Mouse (Mus musculus): ENCODE results near the gene Scrn1. TPM values are rescaled to one million over a fixed set of nuclear protein-coding genes. Genes with fewer than 3 reads are reported as not detected.

Scrn1 gene
- polyA plus RNA-seq (2012; fragmentation: generic; extraction: Trizol): 40.6 TPM
- long read RNA-seq, experiment 1, full-length matches to known transcripts: 50 of 73 reads
- long read RNA-seq, experiment 1, partial matches to known transcripts: 2 of 73 reads
- long read RNA-seq, experiment 1, other reads (novel, unspliced or antisense): 21 of 73 reads
- long read RNA-seq, experiment 2, full-length matches to known transcripts: 303 of 334 reads
- long read RNA-seq, experiment 2, partial matches to known transcripts: 4 of 334 reads
- long read RNA-seq, experiment 2, other reads (novel, unspliced or antisense): 27 of 334 reads

GRCm38 (mm10) chr6:54565665-54566545 lies at the start of gene Scrn1:
Gene Scrn1 (minus strand): TSS chr6:54566489.
- no peaks in the 10 kb centered on the region for H3K36me3 ChIP-seq (ENCODE audit: control insufficient read depth, insufficient read depth)
- TF ChIP-seq CEBPB (IDR thresholded peaks at IDR 0.05; ENCODE audit: low read depth): no peak
- peak; percentile 29 for TF ChIP-seq MYOD1 (IDR thresholded peaks at IDR 0.05; ENCODE audit: control insufficient read depth, insufficient read length, low read depth)
- peaks cover 2% of the 10 kb centered on the region for H3K79me3 ChIP-seq (ENCODE audit: low read depth)
- peaks cover 7% of the 10 kb centered on the region for H3K79me2 ChIP-seq (ENCODE audit: control insufficient read depth, insufficient read depth)
- H3K4me3 ChIP-seq (ENCODE audit: insufficient read depth, poor library complexity, severe bottlenecking): peak within 1 kb of the TSS; percentile 43
- no peaks in the 10 kb centered on the region for H3K27me3 ChIP-seq (ENCODE audit: control insufficient read depth, insufficient read depth, insufficient read length)
- H3ac ChIP-seq (ENCODE audit: control insufficient read depth, insufficient read length, low read depth): peak within 1 kb of the TSS; percentile 77

GRCm38 (mm10) chr6:54606241-54606640 lies 40.0 kb upstream of the Scrn1 start:
- H3K4me3 ChIP-seq (ENCODE audit: insufficient read depth, poor library complexity, severe bottlenecking): no peak overlapping the region
- no peaks in the 10 kb centered on the region for H3K79me3 ChIP-seq (ENCODE audit: low read depth)
- peaks cover 13% of the 10 kb centered on the region for H3K79me2 ChIP-seq (ENCODE audit: control insufficient read depth, insufficient read depth)
- H3K27me3 ChIP-seq (ENCODE audit: control insufficient read depth, insufficient read depth, insufficient read length): no peaks in the 10 kb centered on the region
- no peak for TF ChIP-seq CTCF (IDR thresholded peaks at IDR 0.05; ENCODE audit: control insufficient read depth, insufficient read depth, insufficient read length)
- no peak for TF ChIP-seq USF1 (IDR thresholded peaks at IDR 0.05; ENCODE audit: low read depth)
- no peak for TF ChIP-seq CEBPB (IDR thresholded peaks at IDR 0.05; ENCODE audit: low read depth)
- no peak for TF ChIP-seq MYOD1 (IDR thresholded peaks at IDR 0.05; ENCODE audit: control insufficient read depth, insufficient read length, low read depth)
- no peak for TF ChIP-seq MYOG (IDR thresholded peaks at IDR 0.05; ENCODE audit: control insufficient read depth, extremely low read depth, insufficient read length)
- H3K36me3 ChIP-seq (ENCODE audit: control insufficient read depth, insufficient read depth): no peaks in the 10 kb centered on the region
- no peak overlapping the region for H3ac ChIP-seq (ENCODE audit: control insufficient read depth, insufficient read length, low read depth)

GRCm38 (mm10) chr6:54604001-54604715 lies 37.9 kb upstream of the Scrn1 start:
- H3K4me3 ChIP-seq (ENCODE audit: insufficient read depth, poor library complexity, severe bottlenecking): no peak overlapping the region
- H3K27me3 ChIP-seq (ENCODE audit: control insufficient read depth, insufficient read depth, insufficient read length): no peaks in the 10 kb centered on the region
- H3K36me3 ChIP-seq (ENCODE audit: control insufficient read depth, insufficient read depth): no peaks in the 10 kb centered on the region
- no peak for TF ChIP-seq USF1 (IDR thresholded peaks at IDR 0.05; ENCODE audit: low read depth)
- no peak for TF ChIP-seq MYOD1 (IDR thresholded peaks at IDR 0.05; ENCODE audit: control insufficient read depth, insufficient read length, low read depth)
- no peak for TF ChIP-seq CTCF (IDR thresholded peaks at IDR 0.05; ENCODE audit: control insufficient read depth, insufficient read depth, insufficient read length)
- no peak for TF ChIP-seq CEBPB (IDR thresholded peaks at IDR 0.05; ENCODE audit: low read depth)
- no peak for TF ChIP-seq MYOG (IDR thresholded peaks at IDR 0.05; ENCODE audit: control insufficient read depth, extremely low read depth, insufficient read length)
- TF ChIP-seq FOSL1 (IDR thresholded peaks at IDR 0.05; ENCODE audit: insufficient read depth, low read length, poor library complexity, severe bottlenecking): no peak
- TF ChIP-seq MAX (IDR thresholded peaks at IDR 0.05): no peak
- no peaks in the 10 kb centered on the region for H3K79me3 ChIP-seq (ENCODE audit: low read depth)
- no peak overlapping the region for H3ac ChIP-seq (ENCODE audit: control insufficient read depth, insufficient read length, low read depth)
- H3K79me2 ChIP-seq (ENCODE audit: control insufficient read depth, insufficient read depth): peaks cover 7% of the 10 kb centered on the region

- Histone ChIP-seq H3K79me2 (ENCODE audit: control insufficient read depth, insufficient read depth) (peaks cover 4% of the 10 kb centered on the region), H3K79me3 (ENCODE audit: low read depth) (no peaks in the 10 kb centered on the region), H3K27me3 (ENCODE audit: control insufficient read depth, insufficient read depth, insufficient read length) (no peaks in the 10 kb centered on the region), H3K36me3 (ENCODE audit: control insufficient read depth, insufficient read depth) (no peaks in the 10 kb centered on the region), H3K4me3 (ENCODE audit: insufficient read depth, poor library complexity, severe bottlenecking) (no peak overlapping the region), H3ac (ENCODE audit: control insufficient read depth, insufficient read length, low read depth) (no peak overlapping the region)
- TF ChIP-seq MYOG (IDR thresholded peaks at IDR 0.05; ENCODE audit: control insufficient read depth, extremely low read depth, insufficient read length) (no peak), MAX (IDR thresholded peaks at IDR 0.05) (no peak), CEBPB (IDR thresholded peaks at IDR 0.05; ENCODE audit: low read depth) (no peak), CTCF (IDR thresholded peaks at IDR 0.05; ENCODE audit: control insufficient read depth, insufficient read depth, insufficient read length) (no peak), MYOD1 (IDR thresholded peaks at IDR 0.05; ENCODE audit: control insufficient read depth, insufficient read length, low read depth) (no peak), FOSL1 (IDR thresholded peaks at IDR 0.05; ENCODE audit: insufficient read depth, low read length, poor library complexity, severe bottlenecking) (no peak), USF1 (IDR thresholded peaks at IDR 0.05; ENCODE audit: low read depth) (no peak)
Measured at GRCm38 (mm10) chr6:54602891-54603290, 36.6 kb upstream of the Scrn1 start.

GRCm38 (mm10) chr6:54600681-54601347 lies 34.5 kb upstream of the Scrn1 start:
- Histone ChIP-seq H3K79me2 (ENCODE audit: control insufficient read depth, insufficient read depth) (peaks cover 4% of the 10 kb centered on the region), H3K36me3 (ENCODE audit: control insufficient read depth, insufficient read depth) (no peaks in the 10 kb centered on the region), H3ac (ENCODE audit: control insufficient read depth, insufficient read length, low read depth) (no peak overlapping the region), H3K27me3 (ENCODE audit: control insufficient read depth, insufficient read depth, insufficient read length) (no peaks in the 10 kb centered on the region), H3K79me3 (ENCODE audit: low read depth) (peaks cover 4% of the 10 kb centered on the region), H3K4me3 (ENCODE audit: insufficient read depth, poor library complexity, severe bottlenecking) (no peak overlapping the region)
- no peak for TF ChIP-seq MYOG (IDR thresholded peaks at IDR 0.05; ENCODE audit: control insufficient read depth, extremely low read depth, insufficient read length)
